Mouse (Mus musculus): Measurements from ENCODE around the gene Cdk5.

Cdk5 gene

DNA sequence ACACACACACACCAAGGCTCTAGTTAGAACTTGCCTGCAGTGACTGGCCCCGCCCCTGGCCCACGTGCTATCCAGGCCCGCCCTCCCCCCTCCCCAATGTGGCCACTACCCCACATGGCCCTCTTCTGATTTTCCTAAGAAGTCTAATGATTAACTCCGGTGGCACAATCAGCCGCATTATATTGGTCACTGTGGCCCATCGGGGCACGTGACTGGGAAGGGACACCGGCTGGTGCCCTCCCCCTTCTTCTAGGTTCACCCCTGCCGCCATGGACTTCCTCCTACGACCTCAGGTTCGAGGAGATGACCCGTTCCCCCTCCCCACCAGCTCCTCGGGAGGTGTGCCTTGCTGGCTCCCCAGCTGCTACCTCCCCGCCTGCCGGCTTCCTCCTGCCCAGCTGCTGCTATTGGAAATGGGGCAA, 4.7 kb upstream of the Cdk5 start:
- no peak for DNase-seq (ENCODE audit: low spot score)

DNA sequence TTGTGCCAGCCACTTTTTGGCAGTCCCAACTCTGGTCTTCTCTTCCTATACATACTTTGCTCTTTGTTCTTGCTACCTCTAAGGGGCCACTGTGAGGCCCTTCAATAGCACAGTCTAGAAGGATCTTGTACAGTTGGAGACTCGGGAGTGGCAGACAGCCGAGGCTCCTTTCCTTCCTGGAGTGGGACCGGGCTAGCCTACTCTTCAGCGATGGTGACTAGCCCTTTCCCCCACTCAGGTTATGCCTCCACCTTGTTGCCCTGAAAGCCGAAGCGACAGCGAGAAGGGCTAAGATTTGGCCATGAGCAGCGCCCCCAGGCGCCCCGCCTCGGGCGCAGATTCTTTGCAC, 3.9 kb upstream of the Cdk5 start:
- DNase-seq (ENCODE audit: low spot score): no peak

- no peak for DNase-seq (ENCODE audit: low spot score)
These were observed 3.4 kb upstream of the Cdk5 start for GRCm38 (mm10) chr5:24426556-24427284.

GRCm38 (mm10) chr5:24426037-24426432, 2.7 kb upstream of the Cdk5 start:
- no peak for DNase-seq (ENCODE audit: low spot score)

DNA sequence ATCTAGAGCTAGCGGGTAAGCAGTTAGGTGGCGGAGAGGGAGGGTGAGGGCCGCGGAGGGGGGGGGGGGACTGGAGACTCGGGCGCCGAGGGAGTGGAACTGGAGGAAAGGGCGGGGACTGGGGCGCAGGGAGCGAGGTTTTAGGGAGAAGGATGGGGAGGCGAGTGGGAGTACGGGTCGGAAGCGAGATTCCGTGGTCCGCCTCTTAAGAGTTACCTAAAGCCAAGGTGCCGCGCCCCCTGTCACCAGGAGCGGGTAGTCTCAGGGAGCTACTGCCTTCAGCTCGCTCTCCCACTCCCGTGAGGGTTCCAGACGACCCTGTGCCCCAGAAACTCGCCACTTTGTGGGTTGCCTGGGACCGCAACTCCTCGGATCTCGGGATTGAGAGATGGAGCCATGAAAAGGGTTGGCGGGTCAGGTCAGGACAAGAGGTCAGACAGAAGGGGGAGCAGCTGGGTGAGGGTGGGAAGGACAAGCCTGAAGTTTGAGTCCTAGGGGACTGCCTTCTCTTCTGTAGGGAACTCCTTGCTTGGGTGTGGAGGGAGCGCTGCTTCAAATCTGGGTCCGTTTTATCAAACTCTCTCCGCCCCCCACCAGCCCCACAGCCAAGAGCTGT, 2.2 kb upstream of the Cdk5 start:
- DNase-seq (ENCODE audit: low spot score): no peak

DNA sequence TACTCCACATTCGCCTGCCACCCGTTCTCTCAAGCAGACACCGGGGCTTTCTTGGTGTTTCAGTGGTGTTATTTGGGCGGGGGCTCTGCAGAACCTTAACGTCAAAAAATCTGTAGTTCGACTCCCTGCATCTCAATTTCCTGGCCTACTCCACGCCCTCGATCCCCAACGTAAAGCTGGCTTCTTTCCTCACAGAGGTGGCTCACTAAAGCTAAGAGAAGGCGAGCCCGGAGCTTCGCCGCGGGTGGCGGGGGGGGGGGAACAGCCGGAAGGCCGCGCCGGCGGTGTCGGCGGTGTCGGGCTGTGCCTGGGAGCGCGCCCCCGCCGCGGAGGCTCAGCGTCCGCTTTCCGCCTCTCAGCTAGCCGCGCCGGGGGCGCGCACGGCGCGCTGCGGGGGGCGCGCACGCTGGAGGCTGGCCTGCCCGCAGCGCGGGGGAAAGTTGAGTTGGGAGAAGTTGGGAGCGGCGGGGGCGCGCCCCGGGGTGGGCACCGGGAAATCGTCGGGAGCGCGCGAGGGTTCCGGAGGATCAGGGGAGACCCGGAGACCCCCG, 1.6 kb upstream of the Cdk5 start:
- DNase-seq (ENCODE audit: low spot score): peak; percentile 91

DNA sequence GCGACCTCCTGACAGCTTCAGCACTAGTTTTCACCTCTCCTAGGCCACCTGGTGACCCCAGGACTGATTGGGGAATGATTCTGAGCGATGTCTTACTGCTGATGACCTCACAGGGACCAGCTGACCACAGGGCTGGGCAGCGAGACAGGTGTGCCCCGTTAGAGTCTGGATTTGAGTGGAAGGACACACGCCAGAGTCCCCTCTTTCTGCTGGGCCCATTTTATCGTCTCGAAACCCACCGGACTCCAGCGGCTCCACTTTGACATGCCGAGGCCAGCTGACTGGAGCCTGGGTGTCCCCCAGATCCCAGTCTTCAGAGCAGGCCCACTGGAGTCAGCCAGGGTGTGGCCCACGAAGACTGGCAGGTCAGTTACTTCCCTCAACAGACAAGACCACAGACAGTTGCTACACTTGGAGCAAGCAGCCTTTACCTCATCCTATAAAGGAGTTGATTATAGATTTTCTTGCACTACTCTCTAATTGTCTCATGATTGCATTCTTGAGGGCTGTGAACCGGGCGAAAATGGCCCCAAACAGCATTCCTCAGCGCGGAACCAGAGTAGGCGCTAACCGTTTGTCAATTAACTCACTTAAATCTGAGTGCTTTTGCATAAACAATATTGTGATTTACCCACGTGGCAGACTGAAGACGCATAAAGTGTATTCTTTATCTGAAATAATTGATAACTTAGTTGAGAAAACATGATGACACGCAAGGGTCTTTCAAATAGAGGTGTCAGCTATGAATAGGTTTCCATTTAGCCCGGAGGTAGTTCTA, 863 bp upstream of the Cdk5 start:
- DNase-seq (ENCODE audit: low spot score): no peak

GRCm38 (mm10) chr5:24420381-24420780, 2.9 kb downstream of the Cdk5 start:
- DNase-seq (ENCODE audit: low spot score): no peak

DNA sequence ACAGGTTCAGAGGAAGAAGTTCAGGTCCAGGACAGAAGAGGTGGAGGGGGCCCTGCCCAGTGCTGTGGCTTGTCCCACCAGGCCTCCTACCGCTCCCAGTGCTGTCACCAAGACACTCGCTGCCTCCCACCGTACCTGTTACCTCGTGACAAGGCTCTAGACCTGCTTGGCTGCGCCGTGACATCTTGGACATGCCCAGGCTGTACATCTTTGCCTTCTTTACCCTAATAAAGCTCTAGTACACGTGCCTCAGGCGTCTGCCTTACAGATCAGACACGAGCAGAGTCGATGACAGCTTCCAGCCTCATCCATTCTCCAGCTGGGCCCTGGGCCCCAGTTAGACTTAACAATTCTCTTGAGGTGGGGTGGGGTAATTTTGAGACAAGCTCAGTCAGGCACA, 5.7 kb downstream of the Cdk5 start:
- DNase-seq (ENCODE audit: low spot score): no peak

GRCm38 (mm10) chr5:24416222-24416736, 7.1 kb downstream of the Cdk5 start:
- DNase-seq (ENCODE audit: low spot score): peak; percentile 83

DNA sequence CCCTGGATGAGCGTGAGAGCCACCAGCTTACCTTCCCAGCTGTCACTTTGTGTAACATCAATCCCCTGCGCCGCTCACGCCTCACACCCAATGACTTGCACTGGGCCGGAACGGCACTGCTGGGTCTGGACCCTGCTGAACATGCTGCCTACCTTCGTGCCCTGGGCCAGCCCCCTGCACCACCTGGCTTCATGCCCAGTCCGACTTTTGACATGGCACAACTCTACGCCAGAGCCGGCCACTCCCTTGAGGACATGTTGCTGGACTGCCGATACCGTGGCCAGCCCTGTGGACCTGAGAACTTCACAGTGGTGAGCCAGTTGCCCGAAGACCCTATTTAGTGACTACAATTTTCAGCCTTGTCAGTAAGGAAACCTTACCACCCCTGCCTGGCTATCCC, 9.4 kb downstream of the Cdk5 start:
- DNase-seq (ENCODE audit: low spot score): no peak

- DNase-seq (ENCODE audit: low spot score): no peak
These were observed 10.2 kb downstream of the Cdk5 start, which contains the start of gene Asic3 for GRCm38 (mm10) chr5:24413042-24413693. Gene Asic3 (plus strand): TSS chr5:24413392.

GRCm38 (mm10) chr5:24412063-24412462, 11.3 kb downstream of the Cdk5 start:
- DNase-seq (ENCODE audit: low spot score): no peak

GRCm38 (mm10) chr5:24409466-24409865, 13.9 kb downstream of the Cdk5 start:
- no peak for DNase-seq (ENCODE audit: low spot score)

DNA sequence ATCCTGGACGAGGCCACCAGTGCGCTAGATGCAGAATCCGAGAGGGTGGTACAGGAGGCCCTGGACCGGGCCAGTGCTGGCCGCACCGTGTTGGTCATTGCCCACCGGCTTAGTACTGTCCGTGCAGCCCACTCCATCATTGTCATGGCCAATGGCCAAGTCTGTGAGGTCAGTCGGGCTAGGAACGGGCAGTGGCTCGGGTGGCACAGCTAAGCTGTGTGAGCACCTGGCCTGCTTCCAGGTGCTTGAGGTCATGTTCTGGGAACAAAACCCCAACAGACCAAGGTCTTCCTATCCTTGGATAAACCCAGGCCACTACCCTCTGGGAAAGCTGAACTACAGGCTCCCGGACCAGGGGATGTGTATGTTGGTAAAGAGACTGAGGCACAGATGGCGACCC, 14.7 kb downstream of the Cdk5 start:
- DNase-seq (ENCODE audit: low spot score): no peak

DNA sequence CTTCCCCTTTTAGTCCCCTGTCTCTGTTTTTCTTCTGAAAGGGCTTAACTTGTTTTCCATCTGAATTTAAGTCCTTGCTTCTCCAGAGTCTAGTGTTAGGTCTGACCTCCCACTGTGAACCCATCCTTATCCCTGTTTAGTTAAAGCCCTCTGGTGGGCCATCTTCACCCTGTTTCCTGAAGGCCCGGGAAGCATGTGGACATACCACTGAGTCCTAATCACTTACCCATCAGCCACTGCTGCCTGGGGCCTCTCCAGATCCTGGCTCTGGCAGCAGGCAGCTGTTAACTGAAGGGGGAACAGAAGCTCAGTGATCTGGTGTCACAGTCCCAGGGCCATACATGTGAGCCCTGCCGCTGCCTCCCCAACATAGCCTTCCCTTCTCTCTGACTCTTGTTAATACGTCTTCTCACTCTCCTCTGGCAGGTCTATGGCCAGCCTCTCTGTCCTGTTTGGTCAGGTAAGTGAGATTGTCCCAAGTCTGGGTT, 17.9 kb downstream of the Cdk5 start:
- DNase-seq (ENCODE audit: low spot score): no peak

GRCm38 (mm10) chr5:24404594-24405360, 18.6 kb downstream of the Cdk5 start:
- no peak for DNase-seq (ENCODE audit: low spot score)

DNA sequence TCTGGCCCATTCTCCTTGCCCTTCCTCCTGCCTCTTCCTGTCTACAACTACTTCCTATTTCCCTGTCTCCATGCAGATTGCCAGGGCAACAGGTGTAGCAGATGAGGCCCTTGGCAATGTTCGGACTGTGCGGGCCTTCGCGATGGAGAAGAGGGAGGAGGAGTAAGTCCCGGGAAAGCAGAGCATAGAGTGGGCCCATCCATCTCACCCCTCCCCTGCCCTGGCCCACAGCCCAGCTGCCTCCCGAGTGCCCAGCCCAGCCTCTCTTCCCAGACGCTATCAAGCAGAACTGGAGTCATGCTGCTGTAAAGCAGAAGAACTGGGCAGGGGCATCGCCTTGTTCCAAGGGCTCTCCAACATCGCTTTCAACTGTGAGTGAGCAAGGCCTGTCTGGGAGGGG, 21.4 kb downstream of the Cdk5 start:
- DNase-seq (ENCODE audit: low spot score): no peak

DNA sequence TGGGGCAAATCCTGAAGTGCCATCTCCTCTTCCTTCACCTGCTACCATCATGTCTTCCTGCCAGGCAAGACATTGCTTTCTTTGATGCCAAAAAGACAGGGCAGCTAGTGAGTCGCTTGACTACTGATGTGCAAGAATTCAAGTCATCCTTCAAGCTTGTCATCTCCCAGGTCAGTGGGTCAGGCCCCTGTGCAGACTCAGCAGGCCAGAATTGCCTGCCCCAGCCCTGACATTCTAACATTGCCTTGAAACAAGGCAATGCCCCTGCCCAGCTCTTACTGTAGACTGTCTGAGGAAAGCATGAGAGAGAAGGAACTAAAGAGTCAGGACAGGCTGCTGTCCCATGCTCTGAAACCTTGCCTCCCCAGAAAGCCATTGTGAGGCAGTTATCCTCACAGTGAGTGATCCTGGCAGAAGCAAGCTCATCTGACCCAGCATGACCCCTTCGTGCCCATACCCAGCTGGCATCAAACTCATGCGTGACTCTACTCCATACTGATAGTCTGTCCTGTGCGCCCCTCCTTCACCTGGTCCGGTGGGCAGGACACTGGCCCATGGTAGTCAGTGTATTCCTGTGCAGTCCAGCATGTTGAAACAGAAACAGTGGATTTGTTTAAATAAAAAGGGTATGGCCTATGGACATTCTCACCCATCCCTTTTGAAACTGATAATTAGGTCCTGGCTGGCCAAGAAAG, 22.3 kb downstream of the Cdk5 start:
- no peak for DNase-seq (ENCODE audit: low spot score)

GRCm38 (mm10) chr5:24400362-24400761, 23.0 kb downstream of the Cdk5 start:
- no peak for DNase-seq (ENCODE audit: low spot score)

GRCm38 (mm10) chr5:24399686-24400085, 23.6 kb downstream of the Cdk5 start:
- DNase-seq (ENCODE audit: low spot score): no peak
